ENCODE assay signal across 24 mouse cellular contexts in genomic region chr13:85724616-85725015, GRCm38 (mm10).
DNase-seq lines count a peak whose midpoint lies in the region; ATAC-seq and TF ChIP-seq lines count a peak whose summit lies in the region.
"Had no signal": no experiment of that assay in that cellular context is flagged by ENCODE, and none has a peak within 500 bp of the region (broad histone marks: within the 10 kb centered on the region; RNA-seq: fewer than 3 reads in every experiment).

No protein-coding gene starts in this region.

- WGBS in intestine, postnatal 0 days: 78% methylated on average over 3 of the region's 3 CpGs

- peak overlapping the region; percentile 57 for H3K4me2 ChIP-seq in myocyte (ENCODE audit: low read depth)
- H3K4me2 ChIP-seq in intestine, postnatal 0 days (replicated peaks; ENCODE audit: low read depth): no peak overlapping the region
- H3K4me2 ChIP-seq: embryonic facial prominence, embryonic 15.5 days; heart, embryonic 11.5 days; heart, embryonic 15.5 days; hindbrain, embryonic 15.5 days; intestine, embryonic 15.5 days had no signal

- no peak overlapping the region for H3K4me3 ChIP-seq in myocyte
- no peak overlapping the region for H3K4me3 ChIP-seq in intestine, postnatal 0 days (ENCODE audit: low read depth, low read length)
- H3K4me3 ChIP-seq: embryonic facial prominence, embryonic 15.5 days; erythroblast, embryonic 14.5 days; forebrain, embryonic 10.5 days; heart, adult 2 months; heart, embryonic 15.5 days; hindbrain, embryonic 10.5 days; hindbrain, embryonic 15.5 days; intestine, embryonic 15.5 days had no signal

- H3K9ac ChIP-seq in intestine, postnatal 0 days (ENCODE audit: low read depth, low read length): no peak overlapping the region
- H3K9ac ChIP-seq: embryonic facial prominence, embryonic 15.5 days; heart, embryonic 15.5 days; hindbrain, embryonic 15.5 days; intestine, embryonic 15.5 days had no signal

- no peaks in the 10 kb centered on the region for H3K27me3 ChIP-seq in myocyte (ENCODE audit: control insufficient read depth, insufficient read depth, insufficient read length)
- H3K27me3 ChIP-seq in intestine, postnatal 0 days (replicated peaks; ENCODE audit: control insufficient read depth, insufficient read depth, low read length): no peaks in the 10 kb centered on the region
- H3K27me3 ChIP-seq: embryonic facial prominence, embryonic 15.5 days; heart, embryonic 15.5 days; hindbrain, embryonic 15.5 days; intestine, embryonic 15.5 days had no signal

- no peak for TF ChIP-seq POLR2A in myocyte (IDR thresholded peaks at IDR 0.05; ENCODE audit: insufficient read length, low read depth)

- H3K9me3 ChIP-seq in intestine, postnatal 0 days (ENCODE audit: control insufficient read depth): no peaks in the 10 kb centered on the region
- H3K9me3 ChIP-seq: embryonic facial prominence, embryonic 15.5 days; forebrain, embryonic 10.5 days; heart, embryonic 15.5 days; hindbrain, embryonic 10.5 days; hindbrain, embryonic 15.5 days; intestine, embryonic 15.5 days had no signal

- H3K36me3 ChIP-seq in myocyte (ENCODE audit: control insufficient read depth, insufficient read depth): no peaks in the 10 kb centered on the region
- H3K36me3 ChIP-seq in intestine, postnatal 0 days (ENCODE audit: control insufficient read depth, insufficient read depth): no peaks in the 10 kb centered on the region
- H3K36me3 ChIP-seq: embryonic facial prominence, embryonic 15.5 days; forebrain, embryonic 10.5 days; heart, embryonic 15.5 days; hindbrain, embryonic 10.5 days; hindbrain, embryonic 15.5 days; intestine, embryonic 15.5 days had no signal

- no peak overlapping the region for H3K27ac ChIP-seq in intestine, postnatal 0 days (ENCODE audit: low read depth, low read length)
- H3K27ac ChIP-seq: embryonic facial prominence, embryonic 15.5 days; forebrain, embryonic 10.5 days; heart, adult 2 months; heart, embryonic 15.5 days; hindbrain, embryonic 10.5 days; hindbrain, embryonic 15.5 days; intestine, embryonic 15.5 days had no signal

- ATAC-seq in CD4-positive, CD25-positive, alpha-beta regulatory T cell, adult 4 months: peak; percentile 93
- peak; percentile 32; the same call in 1 of the 2 replicates for ATAC-seq in common myeloid progenitor, adult 5-6 weeks (replicated peaks; ENCODE audit: low read depth, poor library complexity, severe bottlenecking)
- ATAC-seq in intestine, postnatal 0 days: no peak
- ATAC-seq: forebrain, embryonic 16.5 days; intestine, embryonic 15.5 days had no signal

- DNase-seq in 416B (ENCODE audit: low read depth): peak; percentile 21
- no peak for DNase-seq in gastrocnemius, adult 18-20 months (ENCODE audit: low spot score)
- no peak for DNase-seq in thymus, postnatal 25 days
- no peak for DNase-seq in lung, postnatal 4 days
- DNase-seq: adrenal gland, adult 8-10 months; adrenal gland, postnatal 36 days; cerebellum, adult 2 months; cerebellum, postnatal 10 days; embryo, embryonic 11 days; kidney, adult 2 months had no signal

- no peak overlapping the region for H3ac ChIP-seq in myocyte (ENCODE audit: control insufficient read depth, insufficient read length)

- no peaks in the 10 kb centered on the region for H3K4me1 ChIP-seq in intestine, postnatal 0 days (replicated peaks; ENCODE audit: control insufficient read depth, insufficient read depth, low read length)
- H3K4me1 ChIP-seq: embryonic facial prominence, embryonic 15.5 days; forebrain, embryonic 10.5 days; heart, embryonic 15.5 days; hindbrain, embryonic 10.5 days; hindbrain, embryonic 15.5 days; intestine, embryonic 15.5 days had no signal

- H3K79me2 ChIP-seq in myocyte (ENCODE audit: control insufficient read depth, insufficient read depth): no peaks in the 10 kb centered on the region

- TF ChIP-seq CTCF in intestine, postnatal 0 days (IDR thresholded peaks at IDR 0.05; ENCODE audit: low read depth): no peak

TF ChIP-seq in myocyte, 11 proteins besides CTCF, POLR2A, EP300 and RAD21:
- TF ChIP-seq SRF (IDR thresholded peaks at IDR 0.05; ENCODE audit: control insufficient read depth, insufficient read length, low read depth): no peak
- no peak for TF ChIP-seq MYOG (IDR thresholded peaks at IDR 0.05; ENCODE audit: control insufficient read depth in 1 of 3, insufficient read depth in 1 of 3, insufficient read length in 2 of 3, low read depth in 2 of 3)
- TF ChIP-seq MYOD1 (IDR thresholded peaks at IDR 0.05; ENCODE audit: control insufficient read depth in 1 of 3, insufficient read length in 2 of 3, low read depth in 2 of 3): no peak
- TF ChIP-seq E2F4 (IDR thresholded peaks at IDR 0.05; ENCODE audit: insufficient read depth): no peak
- TF ChIP-seq POLR2AphosphoS2 (IDR thresholded peaks at IDR 0.05; ENCODE audit: insufficient read length, low read depth): no peak
- no peak for TF ChIP-seq USF1 (IDR thresholded peaks at IDR 0.05; ENCODE audit: low read depth)
- TF ChIP-seq CEBPB (IDR thresholded peaks at IDR 0.05; ENCODE audit: insufficient read depth, poor library complexity, severe bottlenecking): no peak
- no peak for TF ChIP-seq TCF12 (IDR thresholded peaks at IDR 0.05; ENCODE audit: insufficient read depth, poor library complexity, severe bottlenecking)
- no peak for TF ChIP-seq MAX (IDR thresholded peaks at IDR 0.05; ENCODE audit: low read depth)
- TF ChIP-seq REST (IDR thresholded peaks at IDR 0.05; ENCODE audit: insufficient read depth, insufficient read length): no peak
- no peak for TF ChIP-seq TCF3 (IDR thresholded peaks at IDR 0.05; ENCODE audit: insufficient read length, low read depth)
TF ChIP-seq in myocyte: peak in this region for 0.
